Mouse (Mus musculus) heart, embryonic 13.5 days (tissue): ENCODE data around the gene Slc10a1. TPM values are rescaled to one million over a fixed set of nuclear protein-coding genes. Genes with fewer than 3 reads are reported as not detected.
A peak's percentile ranks its signal among the peaks of the same experiment; 100 is the strongest.

Experiments used
- ATAC-seq: fragments of 200-750 bp; cut with Nextera tagmentation; 2 replicates; pipeline ENCODE4 v1.8.0; 2017; ENCODE audit warnings: moderate TSS enrichment; ENCODE audit not compliant: insufficient number of reproducible peaks, low FRiP score, low TSS enrichment; ENCODE audit errors: extremely low read depth
- H3K27ac ChIP-seq: fragments of 300-500 bp; sonication (generic); replicated peaks from 2 replicates; pipeline ENCODE4 v1.5.1; 2015; ENCODE audit warnings: moderate library complexity, mild to moderate bottlenecking, inconsistent platforms
- H3K27me3 ChIP-seq: fragments of 300-500 bp; sonication (generic); replicated peaks from 2 replicates; pipeline ENCODE4 v1.6.1; 2015; ENCODE audit warnings: mild to moderate bottlenecking, inconsistent platforms
- H3K36me3 ChIP-seq: fragments of 300-500 bp; sonication (generic); 2 replicates; pipeline ENCODE4 v1.6.1; 2015; ENCODE audit warnings: mild to moderate bottlenecking, inconsistent platforms
- H3K4me1 ChIP-seq: fragments of 300-500 bp; sonication (generic); 2 replicates; pipeline ENCODE4 v1.6.1; 2015; ENCODE audit warnings: inconsistent platforms
- H3K4me2 ChIP-seq: fragments of 300-500 bp; sonication (generic); 2 replicates; pipeline ENCODE4 v1.6.1; 2015; ENCODE audit warnings: inconsistent platforms, mild to moderate bottlenecking, moderate library complexity
- H3K4me3 ChIP-seq: fragments of 300-500 bp; sonication (generic); 2 replicates; pipeline ENCODE4 v1.5.1; 2015; ENCODE audit warnings: moderate library complexity, mild to moderate bottlenecking, inconsistent platforms
- H3K9ac ChIP-seq: fragments of 300-500 bp; sonication (generic); 2 replicates; pipeline ENCODE4 v1.6.1; 2015; ENCODE audit warnings: inconsistent platforms, mild to moderate bottlenecking, moderate library complexity
- H3K9me3 ChIP-seq: fragments of 300-500 bp; sonication (generic); 2 replicates; pipeline ENCODE4 v1.6.1; 2016; ENCODE audit warnings: inconsistent platforms
- WGBS: fragments of 180-500 bp; shearing (Covaris S2); methylation state at CpG from one replicate; pipeline ENCODE4 v1.1.7; 2015; ENCODE audit warnings: mixed read lengths; 5-methylcytosine and 5-hydroxymethylcytosine counted together
- polyA plus RNA-seq: library from polyadenylated mRNA; unstranded; fragments of >200 nt; fragmentation: Nextera tagmentation; extraction: Ambion mirVana; gene quantifications from 2 replicates; pipeline ENCODE4 v1.2.1, GENCODE M21; 2015

Slc10a1 gene
- polyA plus RNA-seq, 1 experiment from 2014 or later = 0.47 TPM

GRCm38 (mm10) chr12:80944204-80944603 lies 24.3 kb downstream of the Slc10a1 start:
- H3K4me3 ChIP-seq = 0 out of 2 replicates have a peak overlapping the region, but pooled peaks have one; percentile 98
- WGBS = 84% methylated on average over 4 of the region's 4 CpGs
- H3K27me3 ChIP-seq = no peaks in the 10 kb centered on the region
- H3K4me2 ChIP-seq = peak overlapping the region; percentile 83
- no peak for ATAC-seq
- no peaks in the 10 kb centered on the region for H3K9me3 ChIP-seq
- no peak overlapping the region for H3K27ac ChIP-seq
- peaks cover 28% of the 10 kb centered on the region for H3K4me1 ChIP-seq
- H3K9ac ChIP-seq = no peak overlapping the region
- peaks cover 28% of the 10 kb centered on the region for H3K36me3 ChIP-seq

- Histone ChIP-seq H3K4me2 (no peak overlapping the region), H3K27me3 (no peaks in the 10 kb centered on the region), H3K9ac (no peak overlapping the region), H3K9me3 (no peaks in the 10 kb centered on the region), H3K4me3 (no peak overlapping the region), H3K27ac (no peak overlapping the region), H3K36me3 (peaks cover 21% of the 10 kb centered on the region), H3K4me1 (peaks cover 27% of the 10 kb centered on the region)
- WGBS = 60% methylated on average over 3 of the region's 3 CpGs
- no peak for ATAC-seq
Observed at GRCm38 (mm10) chr12:80943395-80943794, 25.1 kb downstream of the Slc10a1 start.

- no peak overlapping the region for H3K9ac ChIP-seq
- no peak overlapping the region for H3K27ac ChIP-seq
- H3K36me3 ChIP-seq = peaks cover 7% of the 10 kb centered on the region
- no peaks in the 10 kb centered on the region for H3K9me3 ChIP-seq
- H3K4me2 ChIP-seq = no peak overlapping the region
- 96% methylated on average over 3 of the region's 3 CpGs for WGBS
- no peak for ATAC-seq
- no peak overlapping the region for H3K4me3 ChIP-seq
- peaks cover 15% of the 10 kb centered on the region for H3K4me1 ChIP-seq
- no peaks in the 10 kb centered on the region for H3K27me3 ChIP-seq
Observed at GRCm38 (mm10) chr12:80941886-80942285, 26.6 kb downstream of the Slc10a1 start.

- H3K4me2 ChIP-seq = no peak overlapping the region
- H3K4me1 ChIP-seq = peaks cover 7% of the 10 kb centered on the region
- H3K9ac ChIP-seq = no peak overlapping the region
- H3K27ac ChIP-seq = peak overlapping the region; percentile 50
- no peaks in the 10 kb centered on the region for H3K9me3 ChIP-seq
- no peaks in the 10 kb centered on the region for H3K27me3 ChIP-seq
- ATAC-seq = no peak
- H3K36me3 ChIP-seq = no peaks in the 10 kb centered on the region
- 70% methylated on average over 4 of the region's 4 CpGs for WGBS
- H3K4me3 ChIP-seq = no peak overlapping the region
Observed at GRCm38 (mm10) chr12:80939165-80939564, 29.3 kb downstream of the Slc10a1 start.

- Histone ChIP-seq H3K9me3 (no peaks in the 10 kb centered on the region), H3K27me3 (no peaks in the 10 kb centered on the region), H3K9ac (0 out of 2 replicates have a peak overlapping the region, but pooled peaks have one; percentile 44), H3K4me1 (peaks cover 7% of the 10 kb centered on the region), H3K36me3 (no peaks in the 10 kb centered on the region), H3K4me2 (no peak overlapping the region), H3K4me3 (no peak overlapping the region), H3K27ac (peak overlapping the region; percentile 50)
- no peak for ATAC-seq
- 41% methylated on average over 5 of the region's 5 CpGs for WGBS
Observed at GRCm38 (mm10) chr12:80938642-80939041, 29.9 kb downstream of the Slc10a1 start.

GRCm38 (mm10) chr12:80937331-80938029 lies 31.0 kb downstream of the Slc10a1 start:
- Histone ChIP-seq H3K4me1 (peaks cover 7% of the 10 kb centered on the region), H3K36me3 (no peaks in the 10 kb centered on the region), H3K9me3 (no peaks in the 10 kb centered on the region), H3K27me3 (no peaks in the 10 kb centered on the region), H3K27ac (no peak overlapping the region), H3K9ac (no peak overlapping the region), H3K4me2 (no peak overlapping the region), H3K4me3 (no peak overlapping the region)
- WGBS = 72% methylated on average over 9 of the region's 9 CpGs
- no peak for ATAC-seq

GRCm38 (mm10) chr12:80936751-80937150 lies 31.8 kb downstream of the Slc10a1 start:
- no peaks in the 10 kb centered on the region for H3K9me3 ChIP-seq
- WGBS = 28% methylated on average over 2 of the region's 2 CpGs
- H3K36me3 ChIP-seq = no peaks in the 10 kb centered on the region
- H3K27ac ChIP-seq = no peak overlapping the region
- no peaks in the 10 kb centered on the region for H3K27me3 ChIP-seq
- no peak overlapping the region for H3K4me2 ChIP-seq
- no peak overlapping the region for H3K9ac ChIP-seq
- no peak overlapping the region for H3K4me3 ChIP-seq
- no peak for ATAC-seq
- peaks cover 7% of the 10 kb centered on the region for H3K4me1 ChIP-seq

- Histone ChIP-seq H3K4me3 (no peak overlapping the region), H3K36me3 (no peaks in the 10 kb centered on the region), H3K4me2 (no peak overlapping the region), H3K27ac (no peak overlapping the region), H3K9me3 (no peaks in the 10 kb centered on the region), H3K4me1 (no peaks in the 10 kb centered on the region), H3K27me3 (no peaks in the 10 kb centered on the region), H3K9ac (no peak overlapping the region)
- ATAC-seq = no peak
- WGBS = 89% methylated on average over 1 of the region's 1 CpGs
Observed at GRCm38 (mm10) chr12:80932865-80933264, 35.6 kb downstream of the Slc10a1 start.

- Histone ChIP-seq H3K36me3 (no peaks in the 10 kb centered on the region), H3K4me1 (no peaks in the 10 kb centered on the region), H3K9ac (no peak overlapping the region), H3K27me3 (no peaks in the 10 kb centered on the region), H3K4me3 (no peak overlapping the region), H3K9me3 (no peaks in the 10 kb centered on the region), H3K4me2 (no peak overlapping the region), H3K27ac (no peak overlapping the region)
- 78% methylated on average over 3 of the region's 3 CpGs for WGBS
- ATAC-seq = no peak
Observed at GRCm38 (mm10) chr12:80931402-80932140, 36.9 kb downstream of the Slc10a1 start.

GRCm38 (mm10) chr12:80930141-80930540 lies 38.4 kb downstream of the Slc10a1 start:
- Histone ChIP-seq H3K27ac (no peak overlapping the region), H3K9me3 (no peaks in the 10 kb centered on the region)

GRCm38 (mm10) chr12:80928881-80929280 lies 39.6 kb downstream of the Slc10a1 start:
- no peak overlapping the region for H3K27ac ChIP-seq
- no peak overlapping the region for H3K4me3 ChIP-seq
- H3K36me3 ChIP-seq = no peaks in the 10 kb centered on the region
- peaks cover 14% of the 10 kb centered on the region for H3K4me1 ChIP-seq
- WGBS = 75% methylated on average over 3 of the region's 3 CpGs
- H3K9me3 ChIP-seq = no peaks in the 10 kb centered on the region
- no peaks in the 10 kb centered on the region for H3K27me3 ChIP-seq
- no peak overlapping the region for H3K9ac ChIP-seq
- ATAC-seq = no peak
- no peak overlapping the region for H3K4me2 ChIP-seq

More at GRCm38 (mm10) chr12:80930141-80930540, 38.4 kb downstream of the Slc10a1 start:
- H3K36me3 ChIP-seq = no peaks in the 10 kb centered on the region
- ATAC-seq = no peak
- 77% methylated on average over 7 of the region's 7 CpGs for WGBS
- no peak overlapping the region for H3K9ac ChIP-seq
- no peak overlapping the region for H3K4me3 ChIP-seq
- no peak overlapping the region for H3K4me2 ChIP-seq
- H3K27me3 ChIP-seq = no peaks in the 10 kb centered on the region
- H3K4me1 ChIP-seq = peaks cover 6% of the 10 kb centered on the region
